Mouse (Mus musculus) kidney, embryonic 16.5 days (tissue): Measurements from ENCODE around the gene Prkd2. TPM values are rescaled to one million over a fixed set of nuclear protein-coding genes. Genes with fewer than 3 reads are reported as not detected.

Experiments
- ATAC-seq: fragments of 200-750 bp; cut with Nextera tagmentation; 2 replicates; pipeline ENCODE4 v1.8.0; 2017; ENCODE audit warnings: moderate TSS enrichment; ENCODE audit not compliant: low FRiP score, low TSS enrichment
- H3K27ac ChIP-seq: fragments of 300-500 bp; sonication (generic); 2 replicates; pipeline ENCODE4 v1.5.1; 2014; ENCODE audit warnings: low read length
- H3K27me3 ChIP-seq: fragments of 300-500 bp; sonication (generic); 2 replicates; pipeline ENCODE4 v1.6.1; 2014; ENCODE audit warnings: low read length, control low read depth, mixed read lengths; ENCODE audit not compliant: insufficient read depth
- H3K36me3 ChIP-seq: fragments of 300-500 bp; sonication (generic); 2 replicates; pipeline ENCODE4 v1.6.1; 2014; ENCODE audit warnings: low read length, control low read depth, mixed read lengths; ENCODE audit not compliant: insufficient read depth
- H3K4me1 ChIP-seq: fragments of 300-500 bp; sonication (generic); 2 replicates; pipeline ENCODE4 v1.6.1; 2014; ENCODE audit warnings: low read length, control low read depth, mixed read lengths; ENCODE audit not compliant: insufficient read depth
- H3K4me2 ChIP-seq: fragments of 300-500 bp; sonication (generic); replicated peaks from 2 replicates; pipeline ENCODE4 v1.6.1; 2014; ENCODE audit warnings: low read depth, low read length
- H3K4me3 ChIP-seq: fragments of 300-500 bp; sonication (generic); 2 replicates; pipeline ENCODE4 v1.5.1; 2014; ENCODE audit warnings: mild to moderate bottlenecking, low read length
- H3K9ac ChIP-seq: fragments of 300-500 bp; sonication (generic); replicated peaks from 2 replicates; pipeline ENCODE4 v1.6.1; 2014; ENCODE audit warnings: low read length
- H3K9me3 ChIP-seq: fragments of 300-500 bp; sonication (generic); 2 replicates; pipeline ENCODE4 v1.6.1; 2016; ENCODE audit warnings: low read length, control low read depth
- WGBS: fragments of 180-500 bp; shearing (Covaris S2); extraction: QIAGEN DNeasy Blood & Tissue Kit; methylation state at CpG from one replicate; pipeline ENCODE4 v1.1.7; 2014; 5-methylcytosine and 5-hydroxymethylcytosine counted together
- polyA plus RNA-seq: library from polyadenylated mRNA; unstranded; fragments of >200 nt; fragmentation: Nextera tagmentation; extraction: Ambion mirVana; gene quantifications from 2 replicates; pipeline ENCODE4 v1.2.1, GENCODE M21; 2015

Gene Prkd2
- polyA plus RNA-seq, 1 experiment from 2014 or later = 16.2 TPM

DNA sequence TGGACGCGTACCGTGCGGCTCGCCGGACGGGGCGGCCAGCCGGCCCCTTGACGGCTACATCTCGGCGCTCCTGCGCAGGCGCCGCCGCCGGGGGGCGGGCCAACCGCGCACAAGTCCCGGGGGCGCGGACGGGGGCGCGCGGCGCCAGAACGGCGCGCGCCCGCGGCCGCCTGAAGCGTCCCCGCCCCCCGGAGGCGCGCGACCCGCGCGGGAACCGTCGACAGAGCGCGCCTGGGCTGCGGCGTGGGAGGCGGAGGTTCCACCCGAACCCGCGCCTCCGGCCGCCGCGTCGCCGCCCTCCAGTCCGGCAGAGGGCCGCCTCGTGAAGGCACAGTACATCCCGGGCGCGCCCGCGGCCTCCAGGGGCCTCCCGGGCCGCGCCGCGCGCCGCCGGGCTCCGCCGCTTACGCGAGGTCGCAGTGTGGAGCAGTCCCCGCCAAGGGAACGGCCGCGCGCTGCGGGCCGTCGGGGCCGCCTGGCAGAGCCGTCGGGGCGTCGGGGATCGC lies 42.6 kb downstream of the Prkd2 start:
- WGBS = 27% methylated on average over 66 of the region's 95 CpGs
- peak; percentile 31; the same call in 1 of the 2 replicates for ATAC-seq
- Histone ChIP-seq H3K9me3 (peaks cover 19% of the 10 kb centered on the region), H3K4me2 (peak overlapping the region; percentile 45), H3K4me1 (peaks cover 7% of the 10 kb centered on the region), H3K27me3 (peaks cover 21% of the 10 kb centered on the region), H3K9ac (0 out of 2 replicates have a peak overlapping the region, but pooled peaks have one; percentile 16), H3K4me3 (peak overlapping the region; percentile 39), H3K27ac (no peak overlapping the region), H3K36me3 (peaks cover 34% of the 10 kb centered on the region)

- no peak overlapping the region for H3K9ac ChIP-seq
- H3K27me3 ChIP-seq = peaks cover 21% of the 10 kb centered on the region
- H3K9me3 ChIP-seq = peaks cover 19% of the 10 kb centered on the region
- no peak overlapping the region for H3K27ac ChIP-seq
- peak overlapping the region; percentile 39; the same call in 1 of the 2 replicates for H3K4me3 ChIP-seq
- ATAC-seq = no peak
- WGBS = 49% methylated on average over 58 of the region's 59 CpGs
- H3K4me1 ChIP-seq = peaks cover 7% of the 10 kb centered on the region
- H3K4me2 ChIP-seq = peak overlapping the region; percentile 45; the same call in 1 of the 2 replicates
- peaks cover 34% of the 10 kb centered on the region for H3K36me3 ChIP-seq
Observed at GRCm38 (mm10) chr7:16885905-16886304, 43.2 kb downstream of the Prkd2 start.

- H3K4me3 ChIP-seq = peak overlapping the region; percentile 49; the same call in 1 of the 2 replicates
- peak overlapping the region; percentile 82 for H3K4me2 ChIP-seq
- 26% methylated on average over 6 of the region's 6 CpGs for WGBS
- peaks cover 10% of the 10 kb centered on the region for H3K36me3 ChIP-seq
- peak overlapping the region; percentile 53; the same call in 1 of the 2 replicates for H3K9ac ChIP-seq
- peaks cover 10% of the 10 kb centered on the region for H3K9me3 ChIP-seq
- peaks cover 23% of the 10 kb centered on the region for H3K27me3 ChIP-seq
- H3K4me1 ChIP-seq = peaks cover 37% of the 10 kb centered on the region
- peak overlapping the region; percentile 93 for H3K27ac ChIP-seq
- no peak for ATAC-seq
Observed at GRCm38 (mm10) chr7:16890536-16890935, 47.8 kb downstream of the Prkd2 start.

- H3K4me2 ChIP-seq = peak overlapping the region; percentile 82
- H3K27me3 ChIP-seq = peaks cover 20% of the 10 kb centered on the region
- H3K36me3 ChIP-seq = peaks cover 5% of the 10 kb centered on the region
- H3K4me3 ChIP-seq = peak overlapping the region; percentile 49
- H3K9ac ChIP-seq = peak overlapping the region; percentile 53; the same call in 1 of the 2 replicates
- peak overlapping the region; percentile 93 for H3K27ac ChIP-seq
- ATAC-seq = peak; percentile 81
- peaks cover 6% of the 10 kb centered on the region for H3K9me3 ChIP-seq
- peaks cover 38% of the 10 kb centered on the region for H3K4me1 ChIP-seq
- 1% methylated on average over 23 of the region's 23 CpGs for WGBS
Observed at GRCm38 (mm10) chr7:16890944-16891343, 48.2 kb downstream of the Prkd2 start.

- no peaks in the 10 kb centered on the region for H3K36me3 ChIP-seq
- peak within 1 kb of the TSS; percentile 82 for H3K4me2 ChIP-seq
- H3K27me3 ChIP-seq = peaks cover 17% of the 10 kb centered on the region
- H3K9me3 ChIP-seq = no peaks in the 10 kb centered on the region
- ATAC-seq = peak; percentile 84
- peak within 1 kb of the TSS; percentile 93 for H3K27ac ChIP-seq
- H3K4me3 ChIP-seq = peak within 1 kb of the TSS; percentile 49
- H3K9ac ChIP-seq = peak within 1 kb of the TSS; percentile 65
- H3K4me1 ChIP-seq = peaks cover 38% of the 10 kb centered on the region
- WGBS = under 1% methylated on average over 30 of the region's 30 CpGs
Observed at GRCm38 (mm10) chr7:16891641-16892351, 49.1 kb downstream of the Prkd2 start, which contains the start of gene Gng8. Gng8 (plus strand) TSS chr7:16891786.

GRCm38 (mm10) chr7:16892352-16892730 lies 49.6 kb downstream of the Prkd2 start:
- no peak for ATAC-seq
- H3K4me2 ChIP-seq = peak overlapping the region; percentile 82
- WGBS = 39% methylated on average over 9 of the region's 9 CpGs
- H3K4me3 ChIP-seq = peak overlapping the region; percentile 49
- H3K27me3 ChIP-seq = peaks cover 17% of the 10 kb centered on the region
- H3K4me1 ChIP-seq = peaks cover 38% of the 10 kb centered on the region
- H3K9me3 ChIP-seq = no peaks in the 10 kb centered on the region
- peak overlapping the region; percentile 65; the same call in 1 of the 2 replicates for H3K9ac ChIP-seq
- H3K27ac ChIP-seq = no peak overlapping the region; the same call in 1 of the 2 replicates
- H3K36me3 ChIP-seq = no peaks in the 10 kb centered on the region

GRCm38 (mm10) chr7:16893612-16894011 lies 50.9 kb downstream of the Prkd2 start:
- Histone ChIP-seq H3K4me1 (peaks cover 38% of the 10 kb centered on the region), H3K27me3 (peaks cover 17% of the 10 kb centered on the region), H3K36me3 (no peaks in the 10 kb centered on the region), H3K9ac (no peak overlapping the region), H3K4me2 (peak overlapping the region; percentile 59), H3K4me3 (peak overlapping the region; percentile 11; the same call in 1 of the 2 replicates), H3K27ac (no peak overlapping the region), H3K9me3 (no peaks in the 10 kb centered on the region)
- WGBS = 8% methylated on average over 6 of the region's 6 CpGs
- no peak for ATAC-seq

GRCm38 (mm10) chr7:16894279-16894678 lies 51.6 kb downstream of the Prkd2 start:
- WGBS = 8% methylated on average over 4 of the region's 4 CpGs
- no peak for ATAC-seq
- H3K4me3 ChIP-seq = peak overlapping the region; percentile 24
- H3K27ac ChIP-seq = no peak overlapping the region
- H3K9ac ChIP-seq = no peak overlapping the region
- no peaks in the 10 kb centered on the region for H3K9me3 ChIP-seq
- H3K4me1 ChIP-seq = peaks cover 38% of the 10 kb centered on the region
- H3K36me3 ChIP-seq = no peaks in the 10 kb centered on the region
- peak overlapping the region; percentile 59 for H3K4me2 ChIP-seq
- peaks cover 17% of the 10 kb centered on the region for H3K27me3 ChIP-seq

DNA sequence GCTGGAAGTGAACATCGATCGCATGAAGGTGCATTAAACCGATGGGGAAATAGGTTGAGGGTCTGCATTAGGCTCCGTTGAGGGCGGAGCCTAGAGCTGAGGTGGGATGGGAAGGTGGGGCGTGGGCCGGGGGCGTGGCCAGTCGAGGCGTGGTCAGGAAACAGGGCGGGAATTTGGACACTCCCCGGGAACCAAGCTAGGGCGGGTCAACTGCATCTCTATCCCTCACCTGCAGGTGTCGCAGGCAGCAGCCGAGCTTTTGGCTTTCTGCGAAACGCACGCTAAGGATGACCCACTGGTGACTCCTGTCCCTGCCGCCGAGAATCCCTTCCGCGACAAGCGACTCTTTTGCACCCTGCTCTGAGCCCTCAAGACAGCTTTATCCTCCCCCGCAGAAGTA lies 52.3 kb downstream of the Prkd2 start:
- Histone ChIP-seq H3K27me3 (peaks cover 17% of the 10 kb centered on the region), H3K36me3 (no peaks in the 10 kb centered on the region), H3K27ac (no peak overlapping the region), H3K9me3 (no peaks in the 10 kb centered on the region), H3K4me1 (peaks cover 38% of the 10 kb centered on the region), H3K4me3 (peak overlapping the region; percentile 24), H3K4me2 (peak overlapping the region; percentile 59), H3K9ac (peak overlapping the region; percentile 58)
- peak; percentile 9; the same call in 1 of the 2 replicates for ATAC-seq
- whole genome bisulfite sequencing = under 1% methylated on average over 24 of the region's 24 CpGs

DNA sequence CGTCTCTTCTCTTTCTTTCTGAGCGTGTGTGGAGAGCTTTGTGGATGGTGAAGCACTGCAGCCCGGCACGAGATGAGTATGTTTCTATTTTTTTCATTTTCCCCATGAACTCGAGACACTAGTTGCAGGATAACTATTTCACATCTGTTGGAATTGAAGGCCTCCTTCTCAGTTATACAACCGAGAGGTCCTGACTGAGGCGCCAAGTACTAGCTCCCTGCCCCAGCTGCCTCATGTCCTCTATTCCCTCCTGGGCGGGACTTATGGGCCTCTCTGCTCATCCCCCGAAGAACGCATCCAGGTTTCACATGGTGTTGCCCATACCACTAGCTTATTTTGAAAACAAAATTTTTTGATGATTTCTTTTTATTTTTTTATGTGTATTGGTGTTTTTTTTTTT lies 52.8 kb downstream of the Prkd2 start:
- peak overlapping the region; percentile 58 for H3K9ac ChIP-seq
- 24% methylated on average over 10 of the region's 10 CpGs for WGBS
- H3K4me1 ChIP-seq = peaks cover 36% of the 10 kb centered on the region
- ATAC-seq = no peak
- H3K9me3 ChIP-seq = no peaks in the 10 kb centered on the region
- no peak overlapping the region for H3K27ac ChIP-seq
- H3K4me2 ChIP-seq = peak overlapping the region; percentile 59
- peak overlapping the region; percentile 24 for H3K4me3 ChIP-seq
- H3K27me3 ChIP-seq = peaks cover 17% of the 10 kb centered on the region
- H3K36me3 ChIP-seq = no peaks in the 10 kb centered on the region
